Mouse (Mus musculus): ENCODE data around the gene Ppp2r5c.

DNA sequence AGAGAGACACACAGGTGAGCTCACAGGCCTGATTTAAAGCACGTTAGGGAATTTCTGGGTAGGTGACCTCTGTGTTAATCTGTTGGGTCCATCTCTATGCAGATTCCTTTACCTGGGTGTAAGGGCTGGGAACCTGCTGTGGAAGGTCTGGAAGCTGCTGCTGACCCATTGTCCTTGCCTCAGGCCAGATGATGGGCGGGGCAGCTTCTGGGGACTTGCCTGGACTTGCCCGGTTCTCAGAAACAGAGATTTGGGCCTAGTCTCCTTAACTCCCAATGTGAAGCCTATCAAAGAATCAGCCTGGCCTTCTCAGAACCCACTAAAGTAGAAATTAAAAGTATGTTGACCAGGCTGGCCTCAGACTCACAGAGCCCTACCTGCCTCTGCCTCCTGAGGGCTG, 25.3 kb downstream of the Ppp2r5c start:
- no peak for TF ChIP-seq CTCF (IDR thresholded peaks at IDR 0.05; ENCODE audit: control insufficient read depth, insufficient read depth, low read length)
- no peak for TF ChIP-seq POLR2A (IDR thresholded peaks at IDR 0.05; ENCODE audit: borderline replicate concordance, control insufficient read depth, low read depth, low read length)

All from bone marrow, adult 2 months (tissue).